Mouse (Mus musculus) megakaryocyte progenitor cell, adult 5-6 weeks (primary cell): ENCODE measurements at regions not wholly inside any gene's neighbourhood (a gene's known extent, or its start where the extent isn't known, plus 50 kb on each side); places are given as distances from the start of the nearest gene placed in this dataset.
A peak's percentile ranks its signal among the peaks of the same experiment; 100 is the strongest.

ENCODE experiments used
- ATAC-seq: replicated peaks from 2 replicates; pipeline ENCODE4 v1.8.0; 2016; ENCODE audit warnings: mild to moderate bottlenecking, moderate TSS enrichment, inconsistent platforms; ENCODE audit not compliant: poor library complexity

DNA sequence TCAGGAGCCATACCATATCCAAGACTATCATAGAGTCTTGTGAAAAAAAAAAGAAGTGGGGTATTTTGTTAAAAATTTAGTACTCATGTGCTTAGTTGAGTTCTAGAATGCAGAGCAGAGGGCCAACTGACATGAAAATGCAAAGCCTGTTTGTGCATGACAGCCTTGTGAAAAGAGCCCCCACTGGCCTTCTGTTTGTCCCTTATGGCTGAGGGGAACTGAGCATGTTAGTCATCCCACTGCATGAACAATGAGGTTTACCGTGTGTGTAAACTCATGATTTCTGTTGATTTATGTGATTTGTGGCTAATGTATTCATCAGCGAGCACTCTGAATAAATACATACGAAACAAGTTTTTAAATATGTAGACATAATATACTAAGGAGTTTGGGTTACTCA, 266.1 kb upstream of the Nox3 start:
- no peak for ATAC-seq

DNA sequence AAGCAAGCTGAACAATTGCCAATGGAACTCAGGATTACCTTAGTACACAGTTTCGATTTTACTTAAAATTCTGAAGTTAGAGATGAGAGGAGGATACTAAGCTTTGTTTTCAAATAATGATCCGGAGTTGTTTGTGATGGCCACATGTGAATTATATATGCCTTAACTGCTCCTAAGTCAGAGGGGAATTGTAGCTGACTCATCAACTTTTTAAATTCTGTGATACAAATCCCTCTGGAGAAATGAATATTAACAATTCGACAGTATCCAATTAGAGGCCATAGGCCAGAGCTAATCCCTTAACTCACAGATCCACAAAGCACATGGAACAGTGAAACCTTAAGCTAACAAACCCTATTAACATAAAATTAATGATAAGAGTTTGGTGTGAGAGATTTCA, 250.5 kb upstream of the Nox3 start:
- ATAC-seq: no peak

DNA sequence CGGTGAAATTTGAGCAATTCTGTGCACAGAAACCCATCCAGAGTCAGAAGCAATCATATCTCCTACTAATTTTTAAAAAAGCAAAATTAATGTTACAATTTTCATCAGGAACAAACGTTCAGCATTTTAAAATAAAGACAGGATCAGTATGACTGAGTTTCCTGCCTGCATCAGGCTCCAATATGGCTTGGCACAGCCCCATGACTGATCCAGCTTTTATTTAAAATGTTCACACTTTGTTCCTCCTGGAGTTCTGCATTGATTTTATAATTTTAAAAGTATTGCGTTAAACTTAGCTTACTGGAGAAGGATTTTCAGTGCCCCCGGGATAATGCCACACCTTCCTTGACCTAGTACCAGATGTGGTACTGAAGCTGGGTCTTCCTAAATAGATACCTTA, 240.3 kb upstream of the Nox3 start:
- ATAC-seq: no peak

DNA sequence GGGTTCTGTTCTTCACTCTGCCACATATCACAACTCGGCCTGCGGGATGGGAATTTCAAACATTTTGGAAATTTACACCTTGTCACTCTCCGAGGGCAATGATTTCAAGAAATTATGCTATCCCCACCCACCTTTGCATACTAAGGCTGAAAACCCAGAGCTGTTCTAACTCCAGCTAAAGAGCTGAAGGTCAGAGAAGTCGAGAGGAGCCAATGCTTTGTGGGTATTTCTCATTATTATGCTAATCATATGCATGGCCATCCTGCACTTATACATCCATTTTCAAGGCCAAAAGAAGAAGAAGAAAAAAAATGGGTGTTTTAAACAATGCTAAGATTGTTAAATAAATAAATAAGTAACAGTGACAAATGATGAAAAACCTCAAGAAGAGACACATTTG, 237.1 kb upstream of the Nox3 start:
- ATAC-seq: no peak

DNA sequence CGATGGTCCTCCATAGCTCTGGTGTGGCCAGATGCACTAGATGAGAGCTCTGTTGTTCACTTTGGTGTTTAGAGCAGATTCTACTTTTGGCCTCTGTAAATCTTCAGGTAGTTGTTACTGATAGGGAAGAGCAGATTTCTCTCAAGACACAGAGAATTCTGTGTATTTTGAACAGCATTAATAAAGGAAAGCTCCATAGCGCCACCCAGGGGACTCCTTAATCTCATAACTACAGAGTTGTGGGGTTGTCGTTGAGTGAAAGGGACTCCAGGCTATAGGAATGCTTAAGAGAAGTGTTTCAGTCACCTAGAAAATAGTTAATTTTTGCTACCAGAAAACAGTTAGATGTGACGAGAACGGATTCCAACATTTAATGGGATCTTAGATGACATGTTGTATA, 236.0 kb upstream of the Nox3 start:
- ATAC-seq: no peak

DNA sequence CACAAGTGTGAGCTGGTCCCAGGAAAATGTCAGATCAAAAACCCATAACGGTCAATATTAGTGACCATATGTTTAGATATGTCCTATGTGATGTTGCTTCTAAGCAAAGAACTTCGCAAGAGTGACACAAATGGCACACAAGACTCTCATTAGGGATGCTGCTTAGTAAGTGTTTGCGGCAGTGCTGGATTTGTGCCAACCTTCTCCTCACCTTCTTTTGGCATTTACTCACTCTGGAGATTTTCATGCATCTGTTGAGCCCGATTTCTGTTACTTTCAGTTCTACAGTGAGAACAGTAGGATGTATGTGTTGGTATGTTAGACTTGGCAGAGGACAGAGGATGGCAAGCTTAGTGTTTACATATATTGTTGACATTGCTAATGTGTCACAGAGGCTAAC, 231.0 kb upstream of the Nox3 start:
- ATAC-seq: no peak

DNA sequence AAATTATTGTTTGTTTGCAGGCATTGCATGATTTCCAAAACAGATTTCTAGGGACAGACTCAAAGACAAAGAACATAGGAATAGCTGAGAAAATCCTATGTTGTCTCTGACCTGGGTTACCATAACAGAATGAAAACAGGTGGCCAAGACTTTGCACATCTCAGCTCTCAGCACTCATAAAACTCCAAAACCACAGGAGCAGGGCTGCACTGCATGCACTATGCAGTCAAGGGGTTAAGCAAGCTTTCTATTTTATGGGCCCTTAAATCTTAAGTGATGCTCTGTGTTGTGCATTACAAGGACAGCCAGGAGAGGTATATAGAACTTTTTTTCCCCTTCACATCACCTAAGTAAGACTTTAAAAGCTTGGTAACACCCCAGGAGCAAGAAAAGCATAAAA, 224.2 kb upstream of the Nox3 start:
- no peak for ATAC-seq

DNA sequence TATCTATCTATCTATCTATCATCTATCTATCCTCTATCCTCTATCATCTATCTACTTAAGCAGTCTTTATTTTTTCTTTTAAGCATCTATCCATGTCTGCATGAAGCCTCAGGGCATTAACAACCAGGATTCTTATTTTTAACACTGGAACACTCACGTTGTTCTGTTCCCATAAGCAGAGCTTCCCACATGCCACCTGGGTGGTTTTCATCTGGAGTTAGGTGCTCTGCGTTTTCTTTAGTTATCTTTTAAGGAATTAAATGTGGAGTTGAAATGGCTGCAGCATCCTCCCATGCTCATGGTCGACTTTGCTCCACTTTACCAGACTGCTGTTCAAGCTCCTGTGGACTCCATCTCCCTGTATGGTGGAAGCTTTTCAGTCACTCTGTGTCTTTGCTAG, 196.8 kb upstream of the Nox3 start:
- no peak for ATAC-seq

DNA sequence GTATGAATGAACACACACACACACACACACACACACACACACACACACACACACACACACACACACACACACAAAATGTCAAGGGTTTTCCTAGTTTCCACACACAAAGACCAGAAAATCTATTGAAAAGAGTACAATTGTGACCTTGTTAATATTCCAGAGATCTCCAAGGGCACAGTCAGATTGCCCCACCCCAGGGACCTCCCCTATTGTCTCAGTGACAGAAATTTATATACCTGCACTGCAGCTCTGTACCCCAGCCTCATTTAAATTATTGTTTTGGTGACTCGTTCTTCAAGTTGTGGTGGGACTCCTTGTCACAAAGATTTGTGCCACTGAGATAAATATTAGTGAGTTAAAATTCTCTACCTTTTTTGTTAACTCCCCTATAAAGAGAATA, 187.1 kb upstream of the Nox3 start:
- no peak for ATAC-seq

DNA sequence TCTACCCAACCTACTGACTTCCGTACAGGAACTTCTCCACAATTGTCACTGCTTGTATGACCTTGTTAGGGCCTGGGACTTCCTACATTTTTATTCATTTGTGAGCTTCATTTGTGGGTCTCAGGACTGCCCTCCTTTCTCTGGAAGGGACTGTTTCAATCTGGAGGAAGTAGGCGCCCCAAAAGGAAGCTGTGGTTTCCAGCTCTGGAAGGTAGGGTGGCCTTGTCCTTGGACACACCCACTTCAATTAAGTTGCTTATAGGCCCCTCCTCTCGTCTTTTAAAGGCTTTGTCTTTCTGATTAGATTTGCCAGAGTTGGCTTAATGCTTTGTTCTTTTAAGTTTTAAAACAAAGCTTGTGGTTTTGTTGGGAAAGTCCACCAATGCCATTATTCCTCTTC, 183.0 kb upstream of the Nox3 start:
- peak; percentile 88 for ATAC-seq

DNA sequence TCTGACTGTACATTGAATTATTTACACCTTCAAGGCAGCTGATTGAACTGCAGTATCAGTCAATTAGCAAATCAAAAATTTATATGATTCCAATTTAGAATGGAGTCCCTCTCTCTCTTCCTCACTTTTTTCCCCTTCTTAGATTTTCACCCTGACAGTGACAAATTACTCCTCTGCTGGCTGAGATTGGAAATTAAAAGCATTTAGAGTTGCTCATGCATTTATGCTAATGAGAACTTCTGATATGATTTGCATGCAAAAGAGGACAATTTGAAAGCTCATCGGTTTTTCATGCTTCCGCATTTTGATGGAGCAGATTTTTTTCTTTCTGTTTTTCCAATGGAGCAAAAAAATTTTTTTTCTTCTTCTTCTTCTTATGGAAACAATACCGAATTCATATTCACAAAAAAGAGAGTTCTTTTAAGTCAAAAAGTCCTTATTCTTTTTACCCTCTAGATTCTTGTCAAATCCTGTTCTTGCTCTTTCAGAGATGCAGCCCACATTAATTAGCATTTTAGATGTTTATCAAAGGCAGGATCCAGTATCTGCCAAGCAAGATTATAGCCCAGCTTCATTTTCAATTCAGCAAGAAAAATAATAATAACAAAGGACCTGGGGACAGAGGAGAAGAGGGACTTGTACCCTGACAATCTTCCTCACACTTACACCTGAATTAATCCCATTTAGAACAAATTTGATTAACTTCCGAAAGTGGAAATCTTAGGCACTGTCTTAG, 173.6 kb upstream of the Nox3 start:
- no peak for ATAC-seq

DNA sequence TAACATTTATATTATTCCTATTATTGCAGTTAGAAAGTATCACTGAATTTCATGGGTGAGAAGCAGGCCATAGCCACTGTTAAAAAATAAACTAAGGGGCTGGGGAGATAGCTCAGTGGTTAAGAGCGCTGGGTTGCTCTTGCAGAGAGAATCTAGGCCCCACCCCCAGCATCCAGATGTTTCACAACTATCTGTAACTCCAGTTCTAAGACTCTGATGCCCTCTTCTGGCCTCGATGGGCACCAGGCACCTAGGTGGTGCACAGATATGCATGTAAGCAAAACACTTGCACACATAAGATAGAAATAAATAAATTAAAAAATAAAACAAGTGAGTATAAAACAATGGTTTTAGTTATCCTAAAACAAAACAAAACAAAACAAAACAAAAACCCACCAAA, 166.3 kb upstream of the Nox3 start:
- peak; percentile 76 for ATAC-seq

DNA sequence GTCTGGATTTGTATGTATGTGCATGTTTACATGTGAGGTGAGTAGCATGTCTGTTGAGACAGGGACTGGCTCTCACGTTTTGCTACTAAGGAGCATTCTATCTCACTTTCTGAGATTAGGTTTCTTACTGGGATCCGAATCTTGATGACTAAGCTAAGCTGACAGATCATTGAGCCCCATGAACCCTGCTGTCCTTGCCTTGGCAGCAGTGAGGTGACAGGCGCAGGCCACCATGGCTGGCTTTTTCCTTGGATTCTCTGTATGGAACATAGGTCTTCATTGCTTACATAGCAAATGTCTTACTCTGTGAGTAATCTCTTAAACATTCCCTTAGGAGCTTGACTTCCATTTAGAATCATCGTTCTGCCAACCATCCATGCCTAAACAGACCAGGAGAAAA, 140.3 kb upstream of the Nox3 start:
- no peak for ATAC-seq

DNA sequence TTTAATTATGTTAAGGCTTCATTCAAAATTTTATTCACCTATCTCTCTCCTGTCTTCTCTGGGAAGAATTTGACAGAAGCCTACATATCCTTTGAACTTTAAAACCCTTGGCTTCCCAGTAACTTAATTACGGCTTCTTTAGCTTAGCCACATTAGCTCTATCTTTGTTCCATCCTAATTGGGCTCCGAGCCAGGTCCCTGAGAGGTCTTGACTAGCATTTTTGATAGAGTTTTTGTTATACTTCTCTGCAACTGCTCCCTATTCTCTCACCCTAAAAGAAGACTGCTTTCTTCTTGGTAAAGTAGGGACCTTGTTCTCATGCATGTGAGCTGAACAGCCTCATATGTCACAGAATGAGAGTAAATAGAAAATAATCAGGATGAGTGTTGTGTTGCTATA, 115.1 kb upstream of the Nox3 start:
- ATAC-seq: no peak

DNA sequence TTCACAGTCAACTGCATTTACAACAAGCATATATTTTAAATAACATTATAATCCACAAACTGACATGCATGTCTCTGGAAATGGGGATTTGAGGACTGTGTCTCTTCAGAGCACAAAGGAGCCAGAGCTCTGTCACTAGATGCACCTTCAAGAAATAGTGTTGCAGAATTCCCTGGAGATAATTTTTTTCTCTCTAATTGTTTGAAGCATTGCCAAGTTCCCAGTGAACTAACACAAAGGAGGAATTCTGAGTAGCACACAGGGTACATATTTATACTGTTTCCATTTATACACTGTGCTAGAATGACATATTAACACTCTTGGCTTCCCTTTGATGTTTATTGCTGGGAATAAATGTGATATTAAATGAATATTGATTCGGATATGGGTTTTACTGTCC, 107.4 kb upstream of the Nox3 start:
- ATAC-seq: no peak

DNA sequence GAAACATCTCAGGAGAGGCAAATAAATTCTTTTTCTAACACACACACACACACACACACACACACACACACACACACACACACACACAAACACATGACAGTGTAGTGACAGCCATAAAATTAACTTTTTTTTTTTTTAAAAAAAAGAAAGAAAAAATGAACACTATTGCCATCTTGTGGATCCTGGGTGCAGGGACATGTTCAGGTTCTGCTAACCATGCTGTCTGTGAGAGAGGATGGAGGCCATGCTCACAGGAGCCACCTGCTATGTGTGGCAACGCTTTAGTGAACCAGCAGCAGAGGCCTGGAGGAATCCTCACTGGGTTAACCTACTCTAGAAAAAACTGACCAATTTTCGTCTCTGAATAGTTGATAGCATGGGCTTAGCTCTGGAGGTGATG, 96.5 kb upstream of the Nox3 start:
- ATAC-seq: peak; percentile 88

DNA sequence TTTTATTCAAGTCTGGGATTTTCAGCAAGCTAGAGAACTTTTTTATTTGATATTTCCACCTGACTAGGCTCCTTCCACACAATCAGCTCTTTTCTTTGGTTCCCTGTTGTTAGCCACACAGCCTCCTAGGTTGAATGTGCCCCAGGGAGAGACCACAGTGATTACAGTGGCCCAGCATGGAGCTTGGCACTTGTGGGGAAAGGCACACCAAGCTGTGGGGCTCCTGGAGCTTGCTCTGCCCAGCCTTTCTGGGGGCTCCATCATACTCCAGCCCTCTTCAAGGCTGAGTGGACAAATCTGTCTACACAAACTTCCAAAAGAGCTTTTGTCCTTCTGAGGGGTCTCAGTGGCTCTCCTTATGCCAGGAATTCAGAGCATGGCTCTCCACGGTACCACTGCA, 86.1 kb upstream of the Nox3 start:
- no peak for ATAC-seq

DNA sequence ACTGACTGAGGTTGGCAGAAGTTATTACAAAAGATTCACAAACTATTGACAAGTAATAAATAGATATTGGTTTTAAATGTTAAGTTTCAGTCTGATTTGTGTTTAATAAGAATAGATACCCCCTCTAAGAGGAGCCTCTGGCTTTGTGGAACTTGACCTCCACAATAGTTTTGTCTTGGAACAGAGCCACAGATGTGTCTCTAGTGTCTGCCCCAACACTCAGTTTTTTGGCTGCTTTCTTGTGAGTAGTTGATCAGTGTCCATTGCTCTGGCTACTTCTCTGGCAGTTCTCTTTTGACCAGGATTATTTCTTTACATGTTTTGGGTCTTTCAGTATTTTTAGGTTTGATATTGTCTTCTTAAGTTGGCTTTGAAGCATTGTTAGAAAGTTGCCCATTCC, 81.6 kb upstream of the Nox3 start:
- ATAC-seq: no peak

DNA sequence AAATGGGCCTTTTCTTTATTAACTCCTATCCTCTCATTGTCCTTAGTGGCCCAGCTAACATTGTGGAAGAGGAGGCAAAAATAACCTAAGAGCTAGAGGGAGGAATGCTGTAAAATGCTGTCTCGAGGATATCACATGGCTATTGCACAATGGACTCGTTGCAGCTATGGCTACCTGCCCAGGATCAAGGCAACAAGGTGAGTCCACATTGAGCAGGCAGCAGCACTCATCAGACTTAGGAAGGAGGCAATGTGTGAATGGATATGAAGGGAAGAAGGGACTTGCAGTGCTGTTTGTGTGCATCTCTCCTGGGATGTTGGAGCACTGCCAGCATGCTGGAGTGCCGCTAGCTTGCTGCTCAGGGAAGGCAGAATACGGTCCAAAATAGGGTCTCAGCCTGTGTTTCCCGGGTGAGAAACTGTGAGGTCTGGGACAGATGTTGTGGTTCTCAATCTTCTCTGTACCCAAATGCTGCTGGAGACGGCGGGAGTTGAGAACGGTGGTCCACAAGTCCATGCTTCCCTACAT, 51.8 kb upstream of the Nox3 start:
- no peak for ATAC-seq
